Mouse (Mus musculus) cerebellum, adult 2 months (tissue): Measurements from ENCODE around the gene Ddhd1. TPM values are rescaled to one million over a fixed set of nuclear protein-coding genes. Genes with fewer than 3 reads are reported as not detected.

Source experiments
- DNase-seq, 2 experiments: peaks; one replicate each; pipeline ENCODE4 v3.0.0; 2021
- H3K27ac ChIP-seq: fragments of 200-500 bp; 2 replicates; pipeline ENCODE4 v1.5.1; 2012; ENCODE audit warnings: low read length, control low read depth, inconsistent platforms; ENCODE audit not compliant: insufficient read depth
- H3K27me3 ChIP-seq: fragments of 200-500 bp; 2 replicates; pipeline ENCODE4 v1.6.1; 2012; ENCODE audit warnings: inconsistent platforms, mild to moderate bottlenecking, low read length, moderate library complexity; ENCODE audit not compliant: control insufficient read depth, insufficient read depth
- H3K4me1 ChIP-seq: fragments of 200-500 bp; 2 replicates; pipeline ENCODE4 v1.6.1; 2011; ENCODE audit warnings: low read length; ENCODE audit not compliant: control insufficient read depth, insufficient read depth
- H3K4me3 ChIP-seq: fragments of 200-500 bp; replicated peaks from 2 replicates; pipeline ENCODE3; 2011; ENCODE audit warnings: mild to moderate bottlenecking, low read depth, low read length, control low read depth; ENCODE audit not compliant: insufficient read depth
- CTCF ChIP-seq: fragments of 200-500 bp; IDR thresholded peaks from 2 replicates; pipeline ENCODE4 v1.5.1; 2011; ENCODE audit warnings: low read depth, mild to moderate bottlenecking, control low read depth, low read length, moderate library complexity, borderline replicate concordance; ENCODE audit not compliant: insufficient read depth
- POLR2A ChIP-seq: fragments of 200-500 bp; IDR thresholded peaks from 2 replicates; pipeline ENCODE4 v1.6.1; 2011; ENCODE audit warnings: low read length, control low read depth, borderline replicate concordance; ENCODE audit not compliant: insufficient read depth
- WGBS: fragments of 180-500 bp; shearing (Covaris S2); methylation state at CpG from one replicate; pipeline ENCODE4 v1.1.7; 2018; 5-methylcytosine and 5-hydroxymethylcytosine counted together
- polyA plus RNA-seq: library from polyadenylated mRNA; depleted of rRNA; stranded (reverse); fragments of >200 nt; gene quantifications from 2 replicates; pipeline ENCODE4 v1.2.3, GENCODE M21; 2012

Ddhd1 gene
- polyA plus RNA-seq, 1 experiment: 66.3 TPM

- no peak for TF ChIP-seq CTCF
- no peak for TF ChIP-seq POLR2A
- Histone ChIP-seq H3K4me3 (no peak overlapping the region), H3K27me3 (no peaks in the 10 kb centered on the region), H3K4me1 (no peaks in the 10 kb centered on the region), H3K27ac (no peak overlapping the region)
- DNase-seq: no peak
- WGBS: 83% methylated on average over 2 of the region's 2 CpGs
These were observed 27.4 kb upstream of the Ddhd1 start for GRCm38 (mm10) chr14:45685313-45685712.

GRCm38 (mm10) chr14:45676722-45677121 lies 18.8 kb upstream of the Ddhd1 start:
- Histone ChIP-seq H3K4me3 (no peak overlapping the region), H3K27me3 (no peaks in the 10 kb centered on the region), H3K4me1 (no peaks in the 10 kb centered on the region), H3K27ac (no peak overlapping the region)
- 81% methylated on average over 6 of the region's 6 CpGs for WGBS
- DNase-seq: no peak
- TF ChIP-seq POLR2A: no peak
- no peak for TF ChIP-seq CTCF

GRCm38 (mm10) chr14:45668325-45668724 lies 10.4 kb upstream of the Ddhd1 start:
- Histone ChIP-seq H3K27ac (no peak overlapping the region), H3K27me3 (no peaks in the 10 kb centered on the region), H3K4me3 (no peak overlapping the region), H3K4me1 (no peaks in the 10 kb centered on the region)
- no peak for DNase-seq
- TF ChIP-seq POLR2A (no peak), CTCF (no peak)
- 21% methylated on average over 4 of the region's 4 CpGs for whole genome bisulfite sequencing

- Histone ChIP-seq H3K27ac (no peak overlapping the region), H3K27me3 (no peaks in the 10 kb centered on the region), H3K4me1 (no peaks in the 10 kb centered on the region), H3K4me3 (no peak overlapping the region)
- TF ChIP-seq POLR2A (no peak), CTCF (no peak)
- 87% methylated on average over 2 of the region's 2 CpGs for WGBS
- DNase-seq: no peak
These were observed 9.3 kb upstream of the Ddhd1 start for GRCm38 (mm10) chr14:45667231-45667630.

- Histone ChIP-seq H3K27me3 (no peaks in the 10 kb centered on the region), H3K4me1 (no peaks in the 10 kb centered on the region; the same call in none of the 2 replicates), H3K4me3 (no peak overlapping the region), H3K27ac (no peak overlapping the region)
- no peak for DNase-seq
- TF ChIP-seq POLR2A: no peak
- no peak for TF ChIP-seq CTCF
- WGBS: 22% methylated on average over 5 of the region's 5 CpGs
These were observed 3.6 kb upstream of the Ddhd1 start for GRCm38 (mm10) chr14:45661575-45661974.

GRCm38 (mm10) chr14:45660315-45660714 lies 2.4 kb upstream of the Ddhd1 start:
- no peak overlapping the region for H3K27ac ChIP-seq
- no peak for DNase-seq
- peaks cover 2% of the 10 kb centered on the region for H3K4me1 ChIP-seq
- no peak for TF ChIP-seq CTCF
- TF ChIP-seq POLR2A: no peak
- WGBS: 97% methylated on average over 1 of the region's 1 CpGs
- no peaks in the 10 kb centered on the region for H3K27me3 ChIP-seq
- no peak overlapping the region for H3K4me3 ChIP-seq

- no peaks in the 10 kb centered on the region for H3K27me3 ChIP-seq
- DNase-seq: peak; percentile 66 to 76
- H3K27ac ChIP-seq: peak overlapping the region; percentile 92
- peaks cover 11% of the 10 kb centered on the region for H3K4me1 ChIP-seq
- no peak for TF ChIP-seq CTCF
- TF ChIP-seq POLR2A: no peak
- H3K4me3 ChIP-seq: peak overlapping the region; percentile 76
- under 1% methylated on average over 68 of the region's 69 CpGs for WGBS
These were observed 907 bp downstream of the Ddhd1 start for GRCm38 (mm10) chr14:45656831-45657640.

GRCm38 (mm10) chr14:45654876-45655416 lies 3.0 kb downstream of the Ddhd1 start:
- Histone ChIP-seq H3K27me3 (no peaks in the 10 kb centered on the region), H3K4me3 (peak overlapping the region; percentile 12), H3K27ac (no peak overlapping the region), H3K4me1 (peaks cover 18% of the 10 kb centered on the region)
- no peak for DNase-seq
- TF ChIP-seq POLR2A (no peak), CTCF (no peak)
- 55% methylated on average over 13 of the region's 13 CpGs for WGBS
